Mouse (Mus musculus) induced T-regulatory cell, adult 2 months (primary cell): ENCODE data around the gene Tnf.

Source experiments
- DNase-seq: peaks from one replicate; pipeline ENCODE4 v3.0.0-alpha.2; 2012; ENCODE audit warnings: low read depth

Gene Tnf

DNA sequence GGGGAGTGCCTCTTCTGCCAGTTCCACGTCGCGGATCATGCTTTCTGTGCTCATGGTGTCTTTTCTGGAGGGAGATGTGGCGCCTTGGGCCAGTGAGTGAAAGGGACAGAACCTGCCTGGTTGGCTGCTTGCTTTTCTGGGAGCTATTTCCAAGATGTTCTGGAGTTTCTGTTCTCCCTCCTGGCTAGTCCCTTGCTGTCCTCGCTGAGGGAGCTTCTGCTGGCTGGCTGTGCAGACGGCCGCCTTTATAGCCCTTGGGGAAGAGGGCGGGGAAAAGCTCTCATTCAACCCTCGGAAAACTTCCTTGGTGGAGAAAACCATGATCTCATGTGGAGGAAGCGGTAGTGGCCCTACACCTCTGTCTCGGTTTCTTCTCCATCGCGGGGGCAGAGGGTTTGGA is at the start of gene Tnf:
Tnf (minus strand) TSS at position 221 of the 400 bp plus-strand sequence.
- peak; percentile 90 for DNase-seq

DNA sequence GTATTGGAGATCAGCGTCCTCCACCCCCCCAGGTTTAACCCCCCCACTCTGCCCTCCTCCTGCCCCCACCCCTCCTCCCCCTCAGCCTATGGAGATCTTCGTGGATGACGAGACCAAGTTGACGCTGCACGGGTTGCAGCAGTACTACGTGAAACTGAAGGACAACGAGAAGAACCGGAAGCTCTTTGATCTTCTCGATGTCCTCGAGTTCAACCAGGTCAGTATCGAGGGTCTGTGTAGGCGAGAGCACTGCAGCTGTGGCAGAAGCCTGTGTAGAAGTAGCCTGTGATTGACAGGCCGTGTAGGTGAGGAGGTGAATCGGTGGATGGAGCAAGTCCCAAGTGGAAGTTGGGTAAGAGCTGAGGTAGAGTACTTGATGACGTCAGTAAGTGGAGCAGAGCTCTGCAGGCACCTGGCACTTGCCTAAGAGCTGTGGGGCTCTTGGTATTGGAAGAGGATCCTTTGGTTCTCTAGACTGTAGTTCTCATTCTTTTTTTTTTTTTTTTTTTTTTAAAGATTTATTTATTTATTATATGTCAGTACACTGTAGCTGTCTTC is 49.4 kb upstream of the Tnf start:
- no peak for DNase-seq

DNA sequence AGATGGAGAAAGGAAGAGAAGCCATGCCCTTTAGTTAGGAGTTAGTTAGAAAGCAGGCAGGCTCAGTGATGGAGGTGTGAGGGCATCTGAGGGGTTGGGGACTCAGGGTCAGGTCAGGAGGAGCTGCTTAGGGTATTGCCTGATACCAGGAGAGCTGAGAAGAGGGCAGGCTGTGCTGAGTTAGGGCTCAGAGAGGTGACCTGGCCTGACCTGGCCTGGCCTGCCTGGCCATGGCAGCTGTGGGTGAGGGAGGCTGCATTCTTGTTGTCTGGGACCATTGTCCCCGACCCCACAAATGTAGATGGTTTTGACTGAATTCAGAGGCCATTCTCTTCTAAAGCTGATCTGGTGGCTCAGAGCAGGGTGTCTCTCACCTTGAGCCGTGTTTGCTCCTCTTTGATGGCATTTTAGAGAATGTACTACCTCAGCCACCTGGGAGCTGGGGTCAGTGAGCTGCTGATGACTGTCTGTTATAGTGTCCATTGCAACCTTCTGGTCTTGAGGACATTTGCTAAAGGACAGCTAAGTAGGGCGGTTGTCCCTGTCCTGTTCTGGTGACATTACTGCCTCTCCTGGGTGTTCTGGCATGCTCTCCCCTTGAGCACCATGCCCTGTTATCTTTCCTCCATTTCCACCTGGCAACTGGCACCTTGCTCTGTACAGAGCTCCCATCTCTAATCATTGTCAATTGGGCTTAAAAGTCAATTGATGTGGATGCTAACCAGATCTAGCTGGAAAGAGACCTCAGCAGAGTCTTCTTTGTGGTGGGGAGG is 48.7 kb upstream of the Tnf start:
- no peak for DNase-seq

DNA sequence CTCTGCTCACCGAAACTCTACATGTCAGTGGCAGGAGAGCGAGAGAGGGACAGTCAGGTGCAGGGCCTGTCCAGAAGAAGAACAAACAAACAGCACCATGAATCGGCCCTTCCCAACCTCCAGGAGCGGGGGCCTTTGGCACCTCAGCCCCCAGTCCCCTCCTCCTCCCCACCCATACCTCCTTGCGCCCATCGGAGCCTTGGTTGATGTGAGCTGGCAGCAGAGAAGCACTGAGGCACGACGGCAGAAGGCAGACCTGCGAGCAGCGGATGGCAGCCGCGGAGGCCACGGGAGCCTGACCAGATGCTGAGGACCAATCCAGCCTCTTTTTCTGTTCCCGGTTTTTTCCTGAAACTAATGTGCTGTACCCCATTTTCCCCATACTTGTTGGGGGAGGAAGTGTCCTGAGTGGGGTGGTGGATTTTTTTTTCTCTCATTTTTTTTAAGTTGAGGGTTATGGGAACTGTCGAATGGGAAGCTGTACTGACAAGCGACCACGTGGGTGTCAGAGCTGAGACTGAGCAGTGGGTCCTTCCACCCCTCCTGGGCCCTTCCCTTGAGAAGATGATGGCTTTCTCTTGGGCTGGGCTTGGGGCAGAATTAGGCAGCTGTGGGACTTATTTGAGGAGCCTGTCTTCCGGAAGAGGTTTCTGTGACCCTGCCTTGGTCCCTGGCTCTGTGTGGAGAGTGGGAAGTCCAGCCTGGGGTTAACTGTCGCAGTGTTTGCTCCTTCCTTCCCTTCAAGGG is 47.8 kb upstream of the Tnf start:
- no peak for DNase-seq

DNA sequence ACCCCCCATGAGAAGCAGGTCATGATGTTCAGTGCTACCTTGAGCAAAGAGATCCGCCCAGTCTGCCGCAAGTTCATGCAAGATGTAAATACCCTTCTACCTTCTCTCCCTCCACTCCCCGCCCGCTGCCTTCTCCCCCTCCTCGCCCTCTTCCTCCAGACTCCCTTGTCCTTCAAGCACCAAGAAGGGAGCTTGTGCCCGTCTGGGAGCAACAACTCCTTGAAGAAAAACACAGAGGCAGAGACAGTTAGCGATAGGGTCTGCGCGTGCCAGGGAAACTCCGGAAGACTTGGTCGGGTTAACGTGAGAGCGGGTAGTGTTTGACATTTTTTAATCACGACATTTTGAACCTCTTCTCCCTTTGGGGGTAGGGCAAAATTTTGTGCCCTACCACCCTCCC is 47.2 kb upstream of the Tnf start:
- no peak for DNase-seq

DNA sequence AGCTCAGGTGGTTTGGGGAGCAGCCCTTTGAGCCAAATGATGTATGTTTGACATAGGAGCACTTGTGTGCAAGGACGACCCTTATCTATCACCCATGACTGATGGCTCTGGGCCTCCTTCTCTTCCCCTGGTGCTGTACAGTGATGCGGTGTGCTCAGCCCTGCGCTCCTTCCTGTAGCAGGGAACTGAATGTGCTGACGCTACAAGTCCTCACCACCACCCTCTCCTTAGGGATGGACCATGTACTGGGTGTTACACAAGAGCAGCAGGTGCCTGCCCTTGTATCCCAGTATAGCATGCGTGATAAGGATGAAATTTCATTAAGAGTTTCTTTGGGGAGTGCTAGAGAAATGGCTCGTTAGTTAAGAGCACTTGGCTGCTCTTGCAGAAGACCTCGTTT is 45.3 kb upstream of the Tnf start:
- no peak for DNase-seq

DNA sequence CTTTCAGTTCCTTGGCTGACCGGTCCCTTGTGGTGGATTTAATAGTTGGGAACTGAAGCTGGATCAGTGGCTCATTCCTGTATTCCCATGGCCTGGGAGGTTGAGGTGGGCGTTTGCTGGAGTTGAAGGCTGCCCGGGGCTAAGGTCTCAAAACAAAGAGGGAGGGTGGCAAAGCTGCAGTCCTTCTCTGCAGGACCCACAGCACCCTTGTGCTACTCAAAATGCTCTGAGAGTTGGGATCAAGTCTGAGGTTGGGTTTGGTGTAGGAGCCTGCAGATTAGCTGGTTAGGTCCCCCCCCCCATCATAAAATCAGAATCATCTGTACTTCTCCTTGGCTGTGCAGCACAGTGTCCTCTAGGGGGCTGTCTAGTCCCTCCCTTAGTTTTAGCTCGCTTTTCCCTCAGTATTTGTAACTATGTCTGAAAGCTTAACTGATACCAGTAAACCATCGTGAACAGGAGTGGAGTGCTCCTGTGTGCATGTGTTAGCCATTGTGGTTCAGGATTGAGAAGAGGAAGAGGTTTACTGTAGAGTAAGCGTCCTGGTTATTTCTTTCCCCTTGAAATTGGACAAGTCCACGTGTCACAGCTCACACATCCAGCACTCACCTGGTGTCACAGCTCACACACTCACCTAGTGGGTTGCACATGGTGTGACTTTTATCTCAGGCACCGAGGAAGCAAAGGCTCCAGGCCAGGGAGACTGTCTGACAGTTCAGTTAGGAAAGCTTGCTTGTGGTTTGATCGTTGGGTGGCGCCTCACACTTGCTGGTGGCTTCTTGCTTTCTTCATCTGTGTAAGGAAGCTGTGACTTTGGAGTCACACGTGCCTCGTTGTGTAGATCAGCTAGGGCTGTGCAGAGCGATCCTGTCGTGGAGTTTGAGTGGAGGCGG is 44.2 kb upstream of the Tnf start:
- DNase-seq = peak; percentile 81

DNA sequence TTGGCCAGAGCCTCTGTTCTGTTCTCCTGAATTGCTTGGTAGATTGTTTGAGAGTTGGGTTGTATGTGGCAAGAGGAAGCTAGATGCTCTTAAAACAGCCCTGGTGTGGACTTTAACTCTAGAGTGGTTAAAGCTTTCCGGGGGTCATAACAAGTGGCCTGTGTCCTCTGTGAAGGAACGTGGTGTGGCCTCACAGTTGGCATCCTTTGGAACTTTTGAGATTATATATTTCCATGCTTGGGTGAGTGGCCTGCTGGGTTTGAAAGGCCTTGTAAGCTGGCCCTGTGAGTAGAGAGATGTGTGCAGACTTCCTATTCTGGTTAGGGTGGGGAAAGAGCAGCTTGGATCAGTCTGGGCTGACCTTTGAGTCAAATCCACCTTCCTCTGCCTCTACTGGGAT is 43.2 kb upstream of the Tnf start:
- DNase-seq = no peak

DNA sequence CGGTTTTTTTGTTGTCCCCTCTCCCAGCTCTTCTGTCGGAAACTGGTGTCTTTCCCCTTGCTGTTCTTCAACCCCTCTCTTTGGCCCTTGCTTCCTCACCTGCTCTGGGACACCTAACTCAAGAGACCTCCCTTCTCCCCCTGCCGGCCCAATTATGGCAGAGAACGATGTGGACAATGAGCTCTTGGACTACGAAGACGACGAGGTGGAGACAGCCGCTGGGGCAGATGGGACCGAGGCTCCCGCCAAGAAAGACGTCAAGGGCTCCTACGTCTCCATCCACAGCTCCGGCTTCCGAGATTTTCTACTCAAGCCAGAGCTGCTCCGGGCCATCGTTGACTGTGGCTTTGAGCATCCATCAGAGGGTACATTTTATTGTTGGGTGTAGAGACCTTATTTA is 41.3 kb upstream of the Tnf start:
- DNase-seq = peak; percentile 74

DNA sequence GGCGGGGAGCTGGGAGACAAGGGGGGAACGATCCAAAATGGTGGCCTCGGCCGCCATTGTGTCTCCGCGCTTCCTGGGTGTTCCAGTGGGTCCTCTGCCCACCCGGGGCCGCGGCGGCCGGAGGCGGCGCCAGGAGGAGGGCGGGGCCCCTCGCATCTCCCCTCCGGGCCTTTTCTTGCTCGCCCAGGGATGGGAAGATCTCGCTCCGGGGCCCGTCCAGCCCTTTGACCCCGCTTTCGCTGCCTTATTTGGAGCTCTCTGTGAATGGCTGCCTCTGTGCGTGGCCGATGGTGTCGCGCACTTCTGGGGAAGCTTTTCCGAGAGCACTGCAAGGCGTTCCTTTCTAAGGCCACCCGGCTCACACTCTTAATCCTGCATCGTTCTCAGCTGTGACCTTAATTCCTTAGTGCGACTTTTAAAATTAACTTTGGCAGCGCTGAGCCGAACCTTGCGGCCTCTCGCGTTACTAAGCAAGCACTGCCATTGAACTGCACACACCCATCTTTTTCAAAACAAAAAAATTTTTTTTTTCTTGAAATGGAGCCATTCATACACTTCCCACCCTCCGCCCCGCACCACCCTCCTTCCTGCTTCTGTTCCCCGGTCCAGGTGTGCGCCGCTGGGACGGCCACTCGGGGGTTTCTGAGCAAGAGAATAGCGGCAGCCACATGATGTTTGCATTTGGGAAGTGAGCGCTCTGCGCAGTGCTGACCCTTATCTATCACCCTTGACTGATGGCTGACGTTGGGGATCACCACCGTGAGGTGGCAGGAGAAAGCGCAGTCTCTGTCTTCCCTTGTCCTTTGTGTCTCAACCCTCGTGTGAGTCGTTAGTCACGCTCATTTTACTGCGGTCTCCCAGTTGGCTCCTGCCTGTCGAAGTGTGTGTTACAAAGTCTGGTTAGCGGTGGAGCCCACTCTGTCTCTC is 40.5 kb upstream of the Tnf start:
- DNase-seq = peak; percentile 90

DNA sequence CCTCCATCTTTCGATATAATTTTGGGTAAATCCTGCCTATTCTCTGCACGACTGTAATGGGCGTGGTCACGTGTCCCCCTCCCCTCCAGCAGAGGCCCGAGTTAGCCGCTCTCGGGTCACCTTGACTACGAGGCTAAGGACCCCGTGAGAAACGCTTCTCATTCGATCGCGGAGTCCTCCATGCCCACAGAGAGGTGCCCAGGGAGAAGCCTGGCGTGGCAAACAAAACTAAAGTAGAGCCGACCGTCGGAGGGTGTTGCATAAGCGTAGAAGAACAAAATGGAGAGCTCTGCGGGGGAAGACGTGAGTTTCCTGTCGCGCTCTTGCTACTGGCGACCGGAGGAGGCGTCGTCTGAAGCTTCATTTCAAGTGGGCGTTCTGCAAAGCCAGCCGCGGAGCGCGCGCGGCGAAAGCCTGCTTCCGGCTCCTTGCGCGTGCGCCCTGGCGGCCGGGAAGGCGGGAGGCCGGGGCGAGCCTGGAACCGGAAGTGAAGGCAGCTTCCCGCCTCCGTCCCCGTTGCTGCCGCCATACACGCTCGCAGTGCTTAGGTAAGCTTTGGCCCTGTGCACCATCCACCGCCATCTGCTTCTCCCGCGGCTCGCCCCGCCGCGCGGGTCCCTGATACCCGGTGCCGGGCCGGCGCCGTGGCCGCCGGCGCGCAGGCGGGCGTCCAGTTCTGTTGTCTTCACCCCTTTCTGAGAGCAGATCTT is 39.7 kb upstream of the Tnf start, which contains the start of gene Ddx39b:
Ddx39b (plus strand) TSS at position 442 of the 710 bp plus-strand sequence.
- DNase-seq = peak; percentile 98

DNA sequence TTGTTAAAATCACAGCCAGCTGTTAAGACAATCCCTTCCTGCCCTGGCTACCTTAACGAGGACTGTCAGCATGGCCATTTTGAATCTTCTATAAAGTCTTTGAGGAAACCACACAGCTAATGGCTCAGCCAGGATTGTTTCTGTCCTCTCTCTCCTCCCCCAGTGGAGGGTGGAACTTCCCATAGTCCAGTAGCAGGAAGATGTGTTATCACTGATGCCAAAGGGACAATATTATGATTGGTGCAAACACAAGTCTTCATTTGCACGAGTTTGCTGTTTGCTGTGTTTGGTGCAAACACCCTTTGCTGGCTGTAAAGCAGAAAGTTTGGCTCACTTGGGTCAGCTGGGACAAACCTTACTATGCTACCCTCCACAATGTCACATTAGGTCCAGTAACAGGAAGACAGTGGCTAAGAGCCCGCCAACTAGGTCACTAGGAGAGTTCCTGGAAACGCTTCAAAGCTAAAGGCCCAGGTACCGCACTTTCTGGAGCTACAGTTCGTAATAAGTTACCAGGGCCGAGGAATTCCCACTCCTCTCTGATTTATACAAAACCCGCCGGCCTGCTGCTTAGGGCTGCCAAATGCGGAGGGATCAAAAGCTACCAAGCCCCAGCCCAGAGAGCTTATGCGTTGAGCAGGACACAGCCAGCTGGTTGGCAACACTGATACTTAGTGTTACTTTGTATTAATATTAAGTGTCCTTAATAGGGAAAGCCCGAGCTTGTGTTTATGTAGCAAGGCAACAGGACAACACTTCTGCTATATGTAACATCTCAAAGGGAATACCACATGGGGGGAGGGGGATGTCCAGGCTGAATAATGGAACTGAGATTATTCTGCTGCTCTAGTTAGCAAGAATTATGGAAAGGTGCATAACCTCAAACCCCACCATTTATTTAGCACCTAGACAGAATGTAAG is 38.8 kb upstream of the Tnf start:
- DNase-seq = no peak

DNA sequence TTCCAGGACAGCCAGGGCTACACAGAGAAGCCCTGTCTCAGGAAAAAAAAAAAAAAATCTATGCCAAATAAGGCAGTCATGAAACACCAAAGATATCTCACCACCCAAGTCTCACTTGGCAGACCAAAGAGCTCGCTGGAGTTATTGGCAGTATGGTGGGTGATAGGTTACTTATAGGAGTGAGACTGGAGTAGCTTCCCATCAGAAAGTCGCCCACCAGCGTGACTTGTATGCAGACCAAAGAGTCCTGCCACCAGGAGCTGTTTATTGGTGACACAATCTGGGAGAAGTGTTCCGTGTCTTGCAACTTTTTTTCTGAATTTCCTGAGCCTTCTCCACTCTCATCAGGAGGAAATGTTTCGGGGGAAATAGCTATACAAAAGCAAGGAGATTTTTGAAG is 37.9 kb upstream of the Tnf start:
- DNase-seq = no peak

DNA sequence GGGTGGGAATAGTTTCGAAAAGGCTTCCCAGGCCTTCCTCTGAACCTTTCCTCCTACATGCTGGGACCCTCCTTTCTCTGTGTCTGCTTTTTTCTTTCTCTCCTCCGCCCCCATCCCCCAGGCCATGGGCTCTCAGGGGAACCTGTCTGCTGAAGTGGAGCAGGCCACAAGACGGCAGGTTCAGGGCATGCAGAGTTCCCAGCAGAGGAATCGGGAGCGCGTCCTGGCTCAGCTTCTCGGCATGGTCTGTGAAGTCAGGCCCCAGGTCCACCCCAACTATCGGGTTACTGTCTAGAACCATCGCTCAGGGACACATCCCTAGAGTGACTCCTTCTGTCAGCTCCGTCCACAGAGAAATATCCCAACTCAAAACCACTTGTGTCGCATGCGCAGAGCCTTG is 35.7 kb upstream of the Tnf start:
- DNase-seq = no peak

DNA sequence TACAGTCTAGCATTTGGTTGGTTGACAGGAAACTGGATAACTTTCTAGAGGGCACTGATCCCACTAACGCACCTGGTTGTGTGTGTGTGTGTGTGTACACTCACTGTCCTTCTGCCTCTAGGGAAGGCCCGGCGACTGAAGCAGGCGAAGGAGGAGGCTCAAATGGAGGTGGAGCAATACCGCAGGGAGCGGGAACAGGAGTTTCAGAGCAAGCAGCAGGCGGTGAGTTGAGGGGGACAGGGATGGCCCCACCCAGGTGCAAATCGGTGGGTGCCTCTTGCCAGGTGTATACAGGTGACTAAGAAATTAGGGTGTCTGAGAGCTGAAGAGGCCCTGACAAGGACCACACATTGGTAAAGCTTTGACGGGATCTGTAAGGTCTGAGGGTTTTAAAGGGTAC is 35.2 kb upstream of the Tnf start:
- DNase-seq = no peak

DNA sequence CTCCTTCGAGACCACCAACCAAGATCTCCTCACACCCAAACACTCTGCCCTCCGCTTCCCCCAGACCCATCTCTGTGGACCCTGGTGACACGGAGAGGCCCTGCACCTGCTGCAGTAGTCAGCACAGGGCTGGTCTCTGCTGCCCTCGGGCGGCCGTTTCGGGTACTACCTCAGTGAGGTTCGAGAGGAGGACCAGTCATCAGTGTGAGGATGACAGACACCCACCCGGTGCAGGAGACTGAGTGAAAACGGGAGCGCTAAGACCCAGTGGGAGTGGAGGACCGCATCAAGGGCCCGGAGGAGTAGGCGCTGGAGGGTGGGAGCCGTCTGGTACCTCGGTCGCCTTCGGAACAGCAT is 34.6 kb upstream of the Tnf start:
- peak; percentile 97 for DNase-seq

DNA sequence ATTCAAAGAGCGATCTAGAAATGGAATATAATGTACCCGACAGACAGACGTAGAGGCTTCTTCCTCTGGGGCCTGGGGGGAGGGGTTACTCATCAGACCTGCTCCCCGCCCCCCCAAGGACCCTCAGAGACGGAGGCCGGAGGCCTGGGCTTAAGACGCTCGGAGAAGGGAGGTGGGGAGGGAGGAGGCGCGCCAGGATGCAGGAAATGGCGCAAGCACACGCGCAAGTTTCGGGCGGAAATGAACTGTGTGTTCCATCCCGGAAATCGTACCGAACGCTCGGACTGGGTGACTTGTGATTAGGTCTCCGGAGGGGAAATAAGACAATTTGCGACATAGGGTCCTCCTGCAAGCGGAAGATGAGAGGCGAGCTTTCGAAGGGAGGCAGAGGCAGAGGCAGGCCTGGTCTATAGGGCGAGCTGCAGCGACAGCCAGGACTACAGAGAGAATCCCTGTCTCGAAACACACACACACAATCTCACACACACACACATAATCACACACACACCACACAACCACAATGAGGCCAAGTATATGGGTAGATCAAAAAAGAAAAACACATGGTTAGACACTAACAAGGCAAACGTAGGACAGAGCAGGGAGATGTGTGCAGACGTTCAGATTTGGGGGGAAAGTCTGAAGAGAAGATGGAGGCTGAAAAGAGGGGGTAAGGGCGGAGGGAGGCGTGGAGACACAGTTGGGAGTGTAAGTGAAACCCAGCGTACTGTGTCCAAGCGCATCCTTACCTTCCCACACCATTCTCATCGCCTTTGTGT is 34.0 kb upstream of the Tnf start, which contains the start of gene Nfkbil1:
Nfkbil1 (minus strand) TSS at position 179 of the 776 bp plus-strand sequence.
- DNase-seq = peak; percentile 96

DNA sequence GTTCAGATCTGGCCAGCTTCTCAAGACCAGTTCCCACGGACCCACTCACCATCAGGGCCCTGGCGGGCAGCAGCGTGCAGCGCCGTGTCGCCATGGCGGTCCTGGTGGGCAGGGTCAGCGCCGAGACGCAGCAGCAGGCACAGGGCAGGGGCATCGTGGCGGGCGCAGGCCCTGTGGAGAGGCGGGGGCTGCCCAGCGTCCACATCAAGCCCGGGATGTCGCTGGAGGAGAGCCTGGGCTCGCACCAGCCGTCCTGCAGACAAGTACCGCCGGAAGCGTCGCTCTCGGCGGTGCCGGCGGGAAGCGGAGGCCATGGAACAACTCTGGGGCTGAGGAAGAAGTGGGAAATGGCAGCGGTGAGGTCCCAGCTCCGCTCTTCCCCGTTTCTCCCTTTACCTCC is 33.1 kb upstream of the Tnf start:
- DNase-seq = peak; percentile 71
